Mouse (Mus musculus): ENCODE data around the gene Imp3. TPM values are rescaled to one million over a fixed set of nuclear protein-coding genes. Genes with fewer than 3 reads are reported as not detected.

Imp3 gene
- polyA plus RNA-seq, 1 experiment from 2014 or later: 71.1 TPM

DNA sequence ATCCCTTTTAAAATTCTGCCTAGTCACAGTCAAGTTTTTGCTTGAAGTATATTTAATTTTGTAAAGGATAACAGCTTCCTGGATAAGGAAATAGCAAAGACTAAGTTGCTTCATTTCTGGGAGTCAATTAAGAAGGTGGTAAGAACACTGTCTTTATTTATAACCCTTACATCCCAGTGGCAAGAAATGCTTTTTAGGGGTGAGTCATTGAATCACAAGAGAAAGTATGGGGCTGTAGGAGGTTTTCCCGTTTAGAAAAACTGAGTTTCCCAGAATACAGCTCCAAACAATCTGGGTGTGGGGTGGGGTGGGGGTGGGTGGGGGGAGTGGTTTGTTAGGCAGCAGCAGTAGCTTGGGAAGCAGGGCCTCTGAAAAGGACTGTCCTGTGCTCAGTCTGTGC lies 44.2 kb downstream of the Imp3 start:
- no peak for ATAC-seq
- H3K9ac ChIP-seq: no peak overlapping the region
- H3K27me3 ChIP-seq (replicated peaks): no peaks in the 10 kb centered on the region
- H3K36me3 ChIP-seq: peaks cover 23% of the 10 kb centered on the region
- 56% methylated on average over 1 of the region's 1 CpGs for WGBS (ENCODE audit: insufficient replicate concordance)
- H3K27ac ChIP-seq: no peak overlapping the region
- no peak overlapping the region for H3K4me3 ChIP-seq
- no peaks in the 10 kb centered on the region for H3K4me1 ChIP-seq
- no peak overlapping the region for H3K4me2 ChIP-seq
- no peaks in the 10 kb centered on the region for H3K9me3 ChIP-seq (replicated peaks)

Other genes with a start within 250 kb of the Imp3 start
- gene Lingo1, start 141.0 kb upstream of the Imp3 start, polyA plus RNA-seq (2016; fragmentation: Nextera tagmentation; extraction: Ambion mirVana): 0.75 and 1.2 TPM in 2 replicates
- not detected in 2 replicates for gene Odf3l1, start 72.8 kb upstream of the Imp3 start, polyA plus RNA-seq (2016; fragmentation: Nextera tagmentation; extraction: Ambion mirVana)
- gene Cspg4, start 72.4 kb upstream of the Imp3 start, polyA plus RNA-seq (2016; fragmentation: Nextera tagmentation; extraction: Ambion mirVana): 0.62 and 0.63 TPM in 2 replicates
- gene Snx33, start 9.1 kb upstream of the Imp3 start, polyA plus RNA-seq (2016; fragmentation: Nextera tagmentation; extraction: Ambion mirVana): 1.8 and 2.2 TPM in 2 replicates
- gene Snupn, start 13.4 kb downstream of the Imp3 start, polyA plus RNA-seq (2016; fragmentation: Nextera tagmentation; extraction: Ambion mirVana): 13.2 and 13.6 TPM in 2 replicates
- gene Ptpn9, start 57.4 kb downstream of the Imp3 start, polyA plus RNA-seq (2016; fragmentation: Nextera tagmentation; extraction: Ambion mirVana): 7.4 and 8.0 TPM in 2 replicates
- gene Sin3a, start 134.6 kb downstream of the Imp3 start, polyA plus RNA-seq (2016; fragmentation: Nextera tagmentation; extraction: Ambion mirVana): 20.2 and 20.5 TPM in 2 replicates
- gene Man2c1, start 193.2 kb downstream of the Imp3 start, polyA plus RNA-seq (2016; fragmentation: Nextera tagmentation; extraction: Ambion mirVana): 31.5 and 35.4 TPM in 2 replicates
- 2.2 and 2.5 TPM in 2 replicates for gene Neil1, start 210.8 kb downstream of the Imp3 start, polyA plus RNA-seq (2016; fragmentation: Nextera tagmentation; extraction: Ambion mirVana)
- 62.8 and 64.2 TPM in 2 replicates for gene Commd4, start 220.9 kb downstream of the Imp3 start, polyA plus RNA-seq (2016; fragmentation: Nextera tagmentation; extraction: Ambion mirVana)

Measured in liver, embryonic 12.5 days (tissue).